Mouse (Mus musculus): ENCODE data around the gene Etv5.

DNA sequence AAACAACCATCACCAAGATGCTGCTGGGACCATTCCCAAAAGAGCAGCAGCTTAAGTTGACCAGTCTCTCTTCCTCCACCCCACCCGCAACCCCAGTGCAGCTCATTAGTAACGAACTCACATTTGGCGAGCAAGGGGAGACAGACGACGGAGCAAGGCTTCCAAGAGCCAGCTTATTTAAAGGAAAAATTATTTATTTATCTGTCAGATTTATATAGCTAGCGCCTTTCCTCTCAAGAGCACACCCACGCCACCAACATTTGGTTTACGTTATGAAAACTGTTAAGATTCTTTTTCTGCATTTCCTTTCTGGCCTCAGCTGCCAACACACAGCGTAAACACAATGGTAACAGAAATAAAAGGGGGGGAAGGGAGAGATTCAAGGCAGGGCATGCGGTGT lies 34.0 kb downstream of the Etv5 start:
- TF ChIP-seq POLR2A (IDR thresholded peaks at IDR 0.05; ENCODE audit: borderline replicate concordance, control insufficient read depth, low read depth, low read length), result no peak
- no peak for TF ChIP-seq CTCF (IDR thresholded peaks at IDR 0.05; ENCODE audit: control insufficient read depth, insufficient read depth, low read length)
